Mouse (Mus musculus): ENCODE results near the gene Bex1. TPM values are rescaled to one million over a fixed set of nuclear protein-coding genes. Genes with fewer than 3 reads are reported as not detected.
"Not testable (repeated sequence)": the region's sequence is repeated elsewhere in the genome, so short reads cannot be mapped to it uniquely, and the experiment has no call there.

The Bex1 gene
- polyA plus RNA-seq (2016; fragmentation: Nextera tagmentation; extraction: Ambion mirVana) = 197 and 260 TPM in 2 replicates

GRCm38 (mm10) chrX:136214729-136215677 lies at the start of gene Bex1, which contains the start of gene Tceal7:
Bex1 (minus strand) TSS chrX:136215513.
Tceal7 (plus strand) TSS chrX:136214779.
- Histone ChIP-seq H3K27ac (0 out of 2 replicates have a peak within 1 kb of the TSS, but pooled peaks have one; percentile 67), H3K4me3 (peak within 1 kb of the TSS; percentile 55)
- not testable (repeated sequence) for DNase-seq (ENCODE audit: low spot score); H3K27me3 ChIP-seq (ENCODE audit: insufficient read depth, poor library complexity, severe bottlenecking); H3K9me3 ChIP-seq; H3K4me1 ChIP-seq; H3K36me3 ChIP-seq
- WGBS = 24% methylated on average over 15 of the region's 67 CpGs

GRCm38 (mm10) chrX:136252023-136252729 lies 36.9 kb upstream of the Bex1 start:
- no peak overlapping the region for H3K4me3 ChIP-seq
- 0 out of 2 replicates have a peak, but pooled peaks cover 4% of the 10 kb centered on the region for H3K4me1 ChIP-seq
- no peaks in the 10 kb centered on the region for H3K27me3 ChIP-seq (ENCODE audit: insufficient read depth, poor library complexity, severe bottlenecking)
- H3K36me3 ChIP-seq = peaks cover 8% of the 10 kb centered on the region; the same call in 1 of the 2 replicates
- H3K27ac ChIP-seq = no peak overlapping the region
- H3K9me3 ChIP-seq = no peaks in the 10 kb centered on the region
- DNase-seq (ENCODE audit: low spot score) = no peak
- WGBS = 40% methylated on average over 6 of the region's 6 CpGs

- Histone ChIP-seq H3K27me3 (ENCODE audit: insufficient read depth, poor library complexity, severe bottlenecking) (no peaks in the 10 kb centered on the region), H3K36me3 (peaks cover 12% of the 10 kb centered on the region; the same call in 1 of the 2 replicates), H3K27ac (no peak overlapping the region), H3K9me3 (no peaks in the 10 kb centered on the region), H3K4me3 (no peak overlapping the region), H3K4me1 (0 out of 2 replicates have a peak, but pooled peaks cover 4% of the 10 kb centered on the region)
- DNase-seq (ENCODE audit: low spot score) = no peak
- 79% methylated on average over 7 of the region's 7 CpGs for WGBS
Observed at GRCm38 (mm10) chrX:136249671-136250070, 34.4 kb upstream of the Bex1 start.

- DNase-seq (ENCODE audit: low spot score) = no peak
- Histone ChIP-seq H3K4me1 (0 out of 2 replicates have a peak, but pooled peaks cover 4% of the 10 kb centered on the region), H3K4me3 (no peak overlapping the region), H3K9me3 (no peaks in the 10 kb centered on the region), H3K27me3 (ENCODE audit: insufficient read depth, poor library complexity, severe bottlenecking) (no peaks in the 10 kb centered on the region), H3K36me3 (peaks cover 12% of the 10 kb centered on the region; the same call in 1 of the 2 replicates), H3K27ac (no peak overlapping the region)
- WGBS = 52% methylated on average over 6 of the region's 6 CpGs
Observed at GRCm38 (mm10) chrX:136248811-136249210, 33.5 kb upstream of the Bex1 start.

GRCm38 (mm10) chrX:136245521-136246071 lies 30.3 kb upstream of the Bex1 start:
- 15% methylated on average over 15 of the region's 15 CpGs for WGBS
- Histone ChIP-seq H3K27ac (peak overlapping the region; percentile 91), H3K4me3 (peak overlapping the region; percentile 64), H3K9me3 (no peaks in the 10 kb centered on the region), H3K27me3 (ENCODE audit: insufficient read depth, poor library complexity, severe bottlenecking) (no peaks in the 10 kb centered on the region), H3K4me1 (no peaks in the 10 kb centered on the region), H3K36me3 (peaks cover 12% of the 10 kb centered on the region; the same call in 1 of the 2 replicates)
- no peak for DNase-seq (ENCODE audit: low spot score)

- peak within 1 kb of the TSS; percentile 64 for H3K4me3 ChIP-seq
- no peaks in the 10 kb centered on the region for H3K4me1 ChIP-seq
- H3K36me3 ChIP-seq = peaks cover 12% of the 10 kb centered on the region; the same call in 1 of the 2 replicates
- no peaks in the 10 kb centered on the region for H3K9me3 ChIP-seq
- no peaks in the 10 kb centered on the region for H3K27me3 ChIP-seq (ENCODE audit: insufficient read depth, poor library complexity, severe bottlenecking)
- WGBS = 24% methylated on average over 20 of the region's 20 CpGs
- H3K27ac ChIP-seq = peak within 1 kb of the TSS; percentile 91
- DNase-seq (ENCODE audit: low spot score) = peak; percentile 94
Observed at GRCm38 (mm10) chrX:136244574-136245229, 29.4 kb upstream of the Bex1 start, which contains the start of gene Tceal9. Tceal9 (plus strand) TSS chrX:136245079.

GRCm38 (mm10) chrX:136243181-136243580 lies 27.9 kb upstream of the Bex1 start:
- no peak for DNase-seq (ENCODE audit: low spot score)
- Histone ChIP-seq H3K27me3 (ENCODE audit: insufficient read depth, poor library complexity, severe bottlenecking) (no peaks in the 10 kb centered on the region), H3K27ac (no peak overlapping the region), H3K4me3 (no peak overlapping the region), H3K9me3 (no peaks in the 10 kb centered on the region), H3K4me1 (no peaks in the 10 kb centered on the region), H3K36me3 (peaks cover 12% of the 10 kb centered on the region; the same call in 1 of the 2 replicates)
- WGBS = 74% methylated on average over 2 of the region's 2 CpGs

- no peak for DNase-seq (ENCODE audit: low spot score)
- H3K4me3 ChIP-seq = no peak overlapping the region
- WGBS = 53% methylated on average over 3 of the region's 3 CpGs
Observed at GRCm38 (mm10) chrX:136238118-136238517, 22.8 kb upstream of the Bex1 start.

GRCm38 (mm10) chrX:136227768-136228167 lies 12.5 kb upstream of the Bex1 start:
- 68% methylated on average over 5 of the region's 5 CpGs for WGBS
- H3K4me3 ChIP-seq = no peak overlapping the region
- no peak overlapping the region for H3K27ac ChIP-seq
- H3K4me1 ChIP-seq = no peaks in the 10 kb centered on the region
- no peaks in the 10 kb centered on the region for H3K9me3 ChIP-seq
- no peaks in the 10 kb centered on the region for H3K27me3 ChIP-seq (ENCODE audit: insufficient read depth, poor library complexity, severe bottlenecking)
- no peaks in the 10 kb centered on the region for H3K36me3 ChIP-seq
- DNase-seq (ENCODE audit: low spot score) = no peak

More at GRCm38 (mm10) chrX:136238118-136238517, 22.8 kb upstream of the Bex1 start:
- no peaks in the 10 kb centered on the region for H3K4me1 ChIP-seq
- H3K27ac ChIP-seq = no peak overlapping the region
- H3K9me3 ChIP-seq = no peaks in the 10 kb centered on the region
- H3K27me3 ChIP-seq (ENCODE audit: insufficient read depth, poor library complexity, severe bottlenecking) = no peaks in the 10 kb centered on the region
- no peaks in the 10 kb centered on the region for H3K36me3 ChIP-seq

- Histone ChIP-seq H3K4me3 (no peak overlapping the region), H3K36me3 (no peaks in the 10 kb centered on the region), H3K27me3 (ENCODE audit: insufficient read depth, poor library complexity, severe bottlenecking) (no peaks in the 10 kb centered on the region), H3K9me3 (no peaks in the 10 kb centered on the region), H3K27ac (no peak overlapping the region), H3K4me1 (no peaks in the 10 kb centered on the region)
- WGBS = 45% methylated on average over 6 of the region's 6 CpGs
- no peak for DNase-seq (ENCODE audit: low spot score)
Observed at GRCm38 (mm10) chrX:136223714-136224113, 8.4 kb upstream of the Bex1 start.

GRCm38 (mm10) chrX:136216303-136216702 lies 990 bp upstream of the Bex1 start:
- 66% methylated on average over 1 of the region's 1 CpGs for WGBS
- Histone ChIP-seq H3K27ac (no peak overlapping the region), H3K27me3 (ENCODE audit: insufficient read depth, poor library complexity, severe bottlenecking) (no peaks in the 10 kb centered on the region)

GRCm38 (mm10) chrX:136213396-136213795 lies 1.9 kb downstream of the Bex1 start:
- DNase-seq (ENCODE audit: low spot score) = no peak
- H3K36me3 ChIP-seq = no peaks in the 10 kb centered on the region
- H3K27me3 ChIP-seq (ENCODE audit: insufficient read depth, poor library complexity, severe bottlenecking) = no peaks in the 10 kb centered on the region
- H3K27ac ChIP-seq = no peak overlapping the region
- no peak overlapping the region for H3K4me3 ChIP-seq
- WGBS = 46% methylated on average over 2 of the region's 2 CpGs
- H3K9me3 ChIP-seq = no peaks in the 10 kb centered on the region
- no peaks in the 10 kb centered on the region for H3K4me1 ChIP-seq

More at GRCm38 (mm10) chrX:136216303-136216702, 990 bp upstream of the Bex1 start:
- Histone ChIP-seq H3K36me3 (no peaks in the 10 kb centered on the region), H3K4me1 (no peaks in the 10 kb centered on the region), H3K9me3 (no peaks in the 10 kb centered on the region), H3K4me3 (no peak overlapping the region)
- DNase-seq (ENCODE audit: low spot score) = no peak

Data from heart, embryonic 10.5 days (tissue).